Mouse (Mus musculus): Measurements from ENCODE around the gene Pmvk.

DNA sequence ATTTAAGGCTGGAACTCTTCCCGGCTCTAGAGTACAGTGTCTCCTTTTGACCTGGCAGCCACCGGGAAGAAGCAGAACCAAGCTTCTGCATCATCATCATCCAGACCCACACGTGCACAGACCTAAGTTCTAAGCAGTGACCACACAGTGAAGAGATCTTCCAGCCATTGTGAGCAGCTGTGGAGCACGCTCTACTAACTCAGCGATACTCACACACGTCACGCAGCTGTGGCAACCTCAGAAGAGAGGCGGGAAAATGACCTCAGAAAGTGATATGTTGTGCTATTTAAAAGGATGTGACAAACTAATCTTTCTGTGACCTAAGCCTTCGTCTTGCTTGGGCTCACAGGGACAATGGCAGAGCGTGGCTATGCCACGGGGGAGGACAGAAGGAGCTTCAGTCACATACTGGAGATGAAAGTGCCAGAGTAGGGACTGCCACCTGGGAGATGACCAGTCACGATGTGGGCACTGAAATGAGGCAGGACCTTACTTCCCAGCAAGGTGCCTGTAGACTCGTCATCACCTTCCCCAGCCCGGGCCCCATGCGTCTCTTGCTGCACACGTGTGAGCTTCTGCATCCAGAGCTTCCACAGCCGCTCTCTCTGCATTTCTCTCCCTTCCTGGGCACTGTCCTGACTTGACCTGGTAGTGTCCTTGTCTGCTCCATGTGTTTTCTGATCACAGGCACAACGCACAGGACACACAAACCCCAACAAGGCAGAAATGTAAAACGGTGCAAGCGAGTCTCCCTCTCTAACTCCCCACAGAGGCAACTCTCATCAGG, 32.8 kb downstream of the Pmvk start:
- TF ChIP-seq POLR2A (IDR thresholded peaks at IDR 0.05; ENCODE audit: borderline replicate concordance, insufficient read depth, low read length) (no peak), CTCF (IDR thresholded peaks at IDR 0.05; ENCODE audit: borderline replicate concordance, insufficient read depth, low read depth, low read length) (no peak)
